Mouse (Mus musculus) thymus, postnatal 0 days (tissue): Measurements from ENCODE around the gene Elavl4. TPM values are rescaled to one million over a fixed set of nuclear protein-coding genes. Genes with fewer than 3 reads are reported as not detected.

Experiments
- DNase-seq: peaks from one replicate; pipeline ENCODE4 v3.0.0-alpha.2; 2015; ENCODE audit warnings: low spot score
- polyA plus RNA-seq: library from polyadenylated mRNA; unstranded; fragments of >200 nt; fragmentation: Nextera tagmentation; extraction: Ambion mirVana; gene quantifications from 2 replicates; pipeline ENCODE4 v1.2.1, GENCODE M21; 2015

The Elavl4 gene
- polyA plus RNA-seq, 1 experiment from 2014 or later = 15.5 TPM

GRCm38 (mm10) chr4:110165217-110165616, 186.5 kb downstream of the Elavl4 start:
- DNase-seq = no peak

GRCm38 (mm10) chr4:110161600-110161999, 190.1 kb downstream of the Elavl4 start:
- no peak for DNase-seq

- DNase-seq = no peak
Observed at GRCm38 (mm10) chr4:110157515-110158159, 194.1 kb downstream of the Elavl4 start.

- no peak for DNase-seq
Observed at GRCm38 (mm10) chr4:110155954-110156353, 195.8 kb downstream of the Elavl4 start.

Other genes with a start within 250 kb of the Elavl4 start
- gene Agbl4, start 45.8 kb upstream of the Elavl4 start, polyA plus RNA-seq = 0.08 TPM in 1 of 2 replicates, not detected in the other